Mouse (Mus musculus) frontal cortex, adult (tissue): ENCODE measurements around the gene Arl8a.

Experiments
- ATAC-seq: cut with Nextera tagmentation; 2 replicates; pipeline ENCODE4 v1.9.2; 2017; ENCODE audit warnings: mild to moderate bottlenecking, moderate library complexity, mixed read lengths; ENCODE audit not compliant: low TSS enrichment

Gene Arl8a

DNA sequence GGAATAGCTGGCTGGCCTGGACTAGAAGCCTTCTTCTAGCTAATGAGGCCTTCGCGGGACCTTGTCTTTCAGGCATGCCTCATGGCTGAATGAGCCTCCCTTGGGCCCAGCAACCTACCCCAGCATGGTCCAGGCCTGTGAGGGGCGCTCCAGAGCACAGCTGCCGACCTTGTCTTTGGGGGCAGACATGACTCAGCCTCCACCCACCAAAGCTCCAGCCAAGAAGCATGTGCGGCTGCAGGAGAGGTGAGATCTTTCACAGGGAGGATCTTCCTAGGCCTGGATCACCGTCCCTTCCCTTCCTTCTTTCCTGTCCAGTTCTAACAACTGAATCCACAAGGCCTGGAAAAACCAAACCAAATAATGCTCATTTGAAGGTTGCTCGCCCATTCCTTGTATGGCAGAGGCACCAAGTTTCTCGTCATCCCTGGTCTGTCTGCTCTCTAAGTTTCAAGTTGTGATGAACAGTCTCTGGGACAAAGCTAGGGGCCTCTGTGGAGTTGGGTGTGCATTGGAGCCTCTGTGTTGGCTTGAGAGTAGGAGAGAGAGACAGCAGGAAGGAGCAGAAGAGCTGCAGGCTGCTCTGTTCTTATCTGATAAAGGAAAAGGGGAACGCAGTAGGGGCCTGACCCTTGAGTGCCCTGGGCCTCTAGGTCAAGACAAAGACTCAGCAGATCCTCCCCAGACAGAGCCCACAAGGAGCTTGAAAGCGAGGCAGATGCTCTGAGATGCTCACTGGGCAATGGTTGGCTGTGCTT, 12.8 kb upstream of the Arl8a start:
- no peak for ATAC-seq

DNA sequence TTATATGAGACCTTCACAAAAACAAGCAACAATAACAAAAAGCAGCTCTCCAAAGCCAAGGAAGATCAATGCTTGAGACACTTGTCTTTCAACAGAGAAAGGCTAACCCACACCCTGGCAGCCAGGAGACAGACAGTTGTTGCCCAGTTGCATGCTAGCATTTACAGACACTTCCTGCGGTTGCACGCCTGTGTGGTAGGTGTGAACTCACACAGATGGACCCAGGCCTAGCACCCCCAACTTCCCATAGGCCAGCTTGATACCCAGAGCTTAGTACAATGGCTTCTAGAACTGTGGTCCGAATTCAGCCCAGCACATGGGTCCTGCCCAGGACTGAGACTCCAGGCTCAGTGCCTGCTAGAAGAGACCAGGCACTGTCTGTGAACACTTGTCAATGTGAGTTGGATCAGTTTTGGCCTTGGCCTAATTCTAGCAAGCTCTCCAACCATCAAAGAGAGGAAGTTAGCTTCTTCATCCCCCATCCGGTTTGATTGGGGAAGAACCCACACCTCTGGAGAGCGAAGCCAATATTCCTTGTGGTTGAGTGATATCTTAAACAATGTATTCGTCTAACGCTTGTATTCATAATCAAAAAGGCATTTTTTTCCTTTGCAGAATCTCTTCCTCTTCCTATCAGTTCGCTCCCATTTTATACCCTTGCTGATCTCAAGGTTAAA, 11.4 kb upstream of the Arl8a start:
- no peak for ATAC-seq

DNA sequence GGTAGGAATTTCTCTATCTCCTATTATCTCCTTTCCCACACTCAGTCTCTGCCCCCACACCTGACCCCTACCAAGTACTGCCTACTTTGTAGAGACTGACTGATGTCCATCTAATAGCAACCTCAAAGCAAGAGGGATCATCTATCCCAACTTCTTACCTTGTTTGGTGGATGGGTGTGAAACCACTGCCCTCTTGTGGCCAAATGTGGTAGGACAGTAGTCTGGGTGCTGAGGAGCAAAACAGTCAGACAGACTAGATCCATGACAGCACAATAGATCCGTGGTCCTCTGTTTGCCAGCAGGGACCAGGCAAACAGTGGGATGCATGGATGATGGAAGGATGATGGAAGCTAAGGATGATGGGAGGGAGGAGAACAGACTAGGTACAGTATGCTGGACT, 10.1 kb upstream of the Arl8a start:
- ATAC-seq: peak; percentile 68

DNA sequence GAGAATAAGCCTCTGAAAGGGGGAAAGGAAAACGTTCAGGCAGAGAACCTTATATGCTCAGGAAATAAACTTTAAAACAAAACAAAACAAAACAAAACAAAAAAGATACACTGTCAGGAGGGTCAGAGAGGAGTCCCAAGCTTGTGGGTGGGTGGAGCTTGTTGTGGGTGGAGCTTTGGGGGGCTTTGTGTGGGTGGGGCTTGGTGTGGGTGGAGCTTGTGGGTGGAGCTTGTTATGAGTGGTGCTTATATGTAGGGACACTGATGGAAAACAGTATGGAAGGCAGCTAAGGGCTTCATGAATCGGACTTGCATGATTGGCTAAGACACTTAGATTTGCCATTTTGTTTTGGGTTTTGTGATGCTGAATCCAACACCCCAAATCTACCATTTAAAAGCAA, 6.7 kb upstream of the Arl8a start:
- ATAC-seq: no peak

DNA sequence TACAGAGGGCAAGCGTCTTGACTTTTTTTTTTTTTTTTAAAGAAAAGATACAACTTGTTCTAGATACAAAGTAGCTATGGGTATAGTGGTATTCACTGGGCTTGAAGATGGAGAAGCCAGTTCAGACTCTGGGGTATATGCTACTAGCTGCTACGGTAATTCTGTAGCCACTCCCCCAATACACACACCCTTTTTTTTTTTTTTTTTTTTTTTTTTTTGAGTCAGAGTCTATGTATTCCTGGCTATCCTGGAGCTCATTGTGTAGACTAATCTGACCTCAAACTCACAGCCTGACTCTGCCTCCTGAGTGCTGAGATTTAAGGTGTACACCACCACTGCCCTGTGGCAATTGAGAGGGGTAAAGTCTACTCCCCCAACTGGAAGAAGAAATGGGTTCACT, 4.2 kb upstream of the Arl8a start:
- no peak for ATAC-seq

GRCm38 (mm10) chr1:135143940-135144339, 2.7 kb upstream of the Arl8a start:
- ATAC-seq: no peak

- ATAC-seq: peak; percentile 36
Measured at GRCm38 (mm10) chr1:135146946-135147701, 500 bp downstream of the Arl8a start.

- peak; percentile 11; the same call in 1 of the 2 replicates for ATAC-seq
Measured at GRCm38 (mm10) chr1:135147702-135148058, 1.1 kb downstream of the Arl8a start.

GRCm38 (mm10) chr1:135148476-135148875, 1.9 kb downstream of the Arl8a start:
- ATAC-seq: no peak

GRCm38 (mm10) chr1:135148996-135149395, 2.4 kb downstream of the Arl8a start:
- ATAC-seq: no peak

DNA sequence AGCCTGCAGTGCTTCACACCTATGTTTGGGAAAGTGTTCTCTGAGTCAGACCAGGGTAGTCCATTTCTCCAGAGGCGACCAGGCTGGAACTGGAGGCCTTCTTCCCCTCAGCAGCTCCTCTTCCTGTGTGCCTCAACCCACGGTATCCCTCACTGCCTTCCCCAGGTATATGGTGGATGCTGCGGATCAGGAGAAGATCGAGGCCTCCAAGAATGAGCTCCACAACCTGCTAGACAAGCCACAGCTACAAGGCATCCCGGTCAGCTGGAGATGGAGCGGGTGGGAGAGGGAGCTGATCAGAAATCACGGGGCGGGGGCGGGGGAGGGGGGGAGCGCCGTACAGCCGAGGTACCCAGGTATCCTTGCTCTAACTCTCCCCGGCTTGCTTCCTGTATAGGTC, 7.4 kb downstream of the Arl8a start:
- ATAC-seq: peak; percentile 3

DNA sequence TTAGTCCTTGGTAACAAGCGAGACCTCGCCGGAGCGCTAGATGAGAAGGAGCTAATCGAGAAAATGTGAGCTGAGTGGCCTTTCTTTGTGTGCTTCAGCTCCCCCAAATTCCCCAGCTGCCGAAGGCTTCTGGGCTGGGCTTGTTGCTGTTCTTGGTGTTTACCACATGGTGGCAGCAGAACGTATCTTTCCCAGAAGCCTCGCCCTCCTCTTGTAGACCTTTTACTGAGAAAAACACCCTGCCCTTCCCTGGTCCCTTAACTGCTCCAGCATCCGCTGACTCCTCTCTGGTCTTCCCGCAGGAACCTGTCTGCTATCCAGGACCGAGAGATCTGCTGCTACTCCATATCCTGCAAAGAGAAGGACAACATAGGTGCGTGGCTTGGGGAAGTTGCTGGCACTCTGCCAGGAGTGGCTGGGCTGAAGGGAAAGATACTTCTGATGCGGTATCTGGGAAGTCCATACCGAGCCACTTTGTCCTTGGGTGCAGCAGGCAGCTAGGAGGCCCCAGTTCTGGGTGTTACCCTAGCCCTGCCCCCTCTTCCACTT, 7.9 kb downstream of the Arl8a start:
- peak; percentile 68 for ATAC-seq

- no peak for ATAC-seq
Measured at GRCm38 (mm10) chr1:135156300-135156699, 9.7 kb downstream of the Arl8a start.

- ATAC-seq: 0 out of 2 replicates have a peak, but pooled peaks have one; percentile 7
Measured at GRCm38 (mm10) chr1:135158633-135159032, 12.0 kb downstream of the Arl8a start.

- ATAC-seq: no peak
Measured at GRCm38 (mm10) chr1:135159074-135159473, 12.4 kb downstream of the Arl8a start.

- ATAC-seq: no peak
Measured at GRCm38 (mm10) chr1:135159556-135160123, 13.0 kb downstream of the Arl8a start.

- ATAC-seq: no peak
Measured at GRCm38 (mm10) chr1:135160411-135161050, 13.9 kb downstream of the Arl8a start.

DNA sequence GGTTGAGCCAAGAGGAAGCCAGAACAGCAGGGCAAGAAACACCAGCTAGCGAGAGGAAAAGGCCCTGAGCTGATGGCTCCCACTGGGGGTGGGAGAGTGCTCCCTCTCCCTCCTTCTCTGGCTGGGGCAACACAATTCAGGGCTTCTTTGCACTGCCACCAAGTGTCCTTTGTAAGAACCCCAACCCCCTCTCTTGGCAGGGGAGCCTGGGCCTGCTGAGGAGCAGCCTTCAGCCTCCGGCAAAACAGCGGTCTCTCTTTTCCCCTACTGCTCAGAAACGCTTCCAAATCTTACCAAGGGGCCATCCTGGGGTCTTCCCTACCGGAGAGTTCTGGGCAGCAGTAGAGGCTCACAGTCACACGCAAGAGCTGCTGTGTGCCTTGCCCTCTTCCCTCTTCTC, 16.1 kb downstream of the Arl8a start:
- peak; percentile 36; the same call in 1 of the 2 replicates for ATAC-seq

DNA sequence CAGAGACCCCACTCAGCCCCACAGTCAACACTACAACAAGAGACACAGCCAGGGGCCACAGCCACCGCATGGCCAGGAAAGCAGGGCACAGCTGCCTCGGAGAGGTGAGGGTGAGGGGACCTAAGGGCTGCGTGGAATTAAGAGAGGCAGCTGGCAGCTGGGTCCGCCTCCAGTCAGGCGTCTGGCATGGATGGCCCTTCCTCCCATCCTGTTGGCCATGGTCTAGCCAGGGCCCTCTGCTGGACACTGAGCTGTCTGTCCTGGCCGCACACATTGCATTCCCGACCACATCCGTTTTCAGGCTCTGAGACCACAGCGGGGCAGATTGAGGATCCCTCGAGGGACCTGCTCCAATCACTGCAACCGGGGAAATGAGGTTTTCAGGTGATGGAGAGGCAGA, 20.8 kb downstream of the Arl8a start, which contains the start of gene Gpr37l1:
Gene Gpr37l1, minus strand, starts transcription at position 247 of the 400 bp plus-strand sequence.
- ATAC-seq: peak; percentile 32; the same call in 1 of the 2 replicates

GRCm38 (mm10) chr1:135168453-135169200, 22.0 kb downstream of the Arl8a start:
- ATAC-seq: no peak
